11 mouse cellular contexts compared by ENCODE assay signal in genomic region chr3:141549661-141550060, GRCm38 (mm10).
DNase-seq lines count a peak whose midpoint lies in the region; ATAC-seq and TF ChIP-seq lines count a peak whose summit lies in the region.
"Had no signal": no experiment of that assay in that cellular context is flagged by ENCODE, and none has a peak within 500 bp of the region (broad histone marks: within the 10 kb centered on the region; RNA-seq: fewer than 3 reads in every experiment).

No protein-coding gene starts in this region.

- H3K4me2 ChIP-seq in kidney, embryonic 14.5 days (replicated peaks; ENCODE audit: low read depth, low read length): no peak overlapping the region
- H3K4me2 ChIP-seq: hindbrain, embryonic 15.5 days; neural tube, embryonic 15.5 days had no signal

- H3K4me1 ChIP-seq in kidney, embryonic 14.5 days (ENCODE audit: control insufficient read depth, insufficient read depth, low read length): peaks cover 29% of the 10 kb centered on the region
- H3K4me1 ChIP-seq in limb, embryonic 10.5 days: peaks cover 25% of the 10 kb centered on the region

- 0 out of 2 replicates have a peak overlapping the region, but pooled peaks have one; percentile 21 for H3K27ac ChIP-seq in kidney, embryonic 14.5 days (ENCODE audit: low read depth, low read length)
- peak overlapping the region; percentile 71 for H3K27ac ChIP-seq in limb, embryonic 10.5 days
- no peak overlapping the region; the same call in 1 of the 2 replicates for H3K27ac ChIP-seq in left cerebral cortex, adult 2 months
- H3K27ac ChIP-seq: hindbrain, embryonic 15.5 days; neural tube, embryonic 15.5 days had no signal

- H3K9ac ChIP-seq in kidney, embryonic 14.5 days (ENCODE audit: low read depth, low read length): no peak overlapping the region
- H3K9ac ChIP-seq: hindbrain, embryonic 15.5 days; neural tube, embryonic 15.5 days had no signal

- H3K27me3 ChIP-seq in kidney, embryonic 14.5 days (ENCODE audit: control insufficient read depth, insufficient read depth, low read length): no peaks in the 10 kb centered on the region
- no peaks in the 10 kb centered on the region for H3K27me3 ChIP-seq in limb, embryonic 10.5 days (ENCODE audit: low read depth, poor library complexity, severe bottlenecking)
- H3K27me3 ChIP-seq: hindbrain, embryonic 15.5 days; neural tube, embryonic 15.5 days had no signal

- peak; percentile 29; the same call in 1 of the 2 replicates for ATAC-seq in kidney, embryonic 14.5 days (ENCODE audit: low FRiP score, low TSS enrichment)
- no peak for ATAC-seq in erythroblast, adult 5-6 weeks (replicated peaks; ENCODE audit: low FRiP score, poor library complexity, severe bottlenecking)
- ATAC-seq in erythroid progenitor cell, adult 5-6 weeks (replicated peaks; ENCODE audit: low FRiP score, poor library complexity, severe bottlenecking): no peak

- intact Hi-C loops in left cerebral cortex, adult 2 months (cut with DNase I): no loop called here

- H3K9me3 ChIP-seq in kidney, embryonic 14.5 days (ENCODE audit: control insufficient read depth, low read length): no peaks in the 10 kb centered on the region
- no peaks in the 10 kb centered on the region for H3K9me3 ChIP-seq in limb, embryonic 10.5 days (replicated peaks)
- H3K9me3 ChIP-seq: hindbrain, embryonic 15.5 days; neural tube, embryonic 15.5 days had no signal

- no peak overlapping the region for H3K4me3 ChIP-seq in kidney, embryonic 14.5 days (ENCODE audit: low read length)
- no peak overlapping the region for H3K4me3 ChIP-seq in limb, embryonic 10.5 days
- H3K4me3 ChIP-seq in left cerebral cortex, adult 2 months: no peak overlapping the region
- H3K4me3 ChIP-seq: hindbrain, embryonic 15.5 days; neural tube, embryonic 15.5 days had no signal

- TF ChIP-seq CTCF in left cerebral cortex, adult 2 months (IDR thresholded peaks at IDR 0.05): no peak

- no peaks in the 10 kb centered on the region for H3K36me3 ChIP-seq in kidney, embryonic 14.5 days (ENCODE audit: control insufficient read depth, insufficient read depth, low read length)
- H3K36me3 ChIP-seq in limb, embryonic 10.5 days: no peaks in the 10 kb centered on the region
- H3K36me3 ChIP-seq: hindbrain, embryonic 15.5 days; neural tube, embryonic 15.5 days had no signal

- no peak for DNase-seq in kidney, postnatal 36 days
- DNase-seq in cerebellum, adult 11 months: peak; percentile 41
- peak; percentile 61 for DNase-seq in cerebellum, adult 9-11 months
- peak; percentile 46 for DNase-seq in limb, embryonic 10.5 days (ENCODE audit: low spot score)
- DNase-seq in left cerebral cortex, adult 2 months (ENCODE audit: extremely low spot score in 1 of 2, low spot score in 2 of 2): no peak
- DNase-seq: lung, postnatal 10 days had no signal

- WGBS in kidney, embryonic 14.5 days: 18% methylated on average over 3 of the region's 3 CpGs
- 7% methylated on average over 3 of the region's 3 CpGs for WGBS in limb, embryonic 10.5 days

Comparison
In these comparisons a context has a peak if more than half of its experiments do, and no peak if none do; other contexts are left out.
1. DNase-seq: peak in cerebellum, adult 11 months (single experiment), cerebellum, adult 9-11 months (single experiment) and limb, embryonic 10.5 days (single experiment); none in kidney, postnatal 36 days (0 of 2) and left cerebral cortex, adult 2 months (0 of 2).